Mouse (Mus musculus) embryonic facial prominence, embryonic 13.5 days (tissue): Measurements from ENCODE around the gene St6galnac1. TPM values are rescaled to one million over a fixed set of nuclear protein-coding genes. Genes with fewer than 3 reads are reported as not detected.
A peak's percentile ranks its signal among the peaks of the same experiment; 100 is the strongest.

ENCODE experiments used
- ATAC-seq: fragments of 200-750 bp; cut with Nextera tagmentation; 2 replicates; pipeline ENCODE4 v1.8.0; 2017; ENCODE audit warnings: low read depth; ENCODE audit not compliant: insufficient number of reproducible peaks, insufficient read depth, low FRiP score, low TSS enrichment
- H3K27ac ChIP-seq: fragments of 300-500 bp; sonication (generic); 2 replicates; pipeline ENCODE4 v1.5.1; 2015; ENCODE audit warnings: moderate library complexity, mild to moderate bottlenecking, inconsistent platforms
- H3K27me3 ChIP-seq: fragments of 300-500 bp; sonication (generic); 2 replicates; pipeline ENCODE4 v1.6.1; 2015; ENCODE audit warnings: mild to moderate bottlenecking, inconsistent platforms
- H3K36me3 ChIP-seq: fragments of 300-500 bp; sonication (generic); 2 replicates; pipeline ENCODE4 v1.6.1; 2015; ENCODE audit warnings: mild to moderate bottlenecking, inconsistent platforms
- H3K4me1 ChIP-seq: fragments of 300-500 bp; sonication (generic); 2 replicates; pipeline ENCODE4 v1.6.1; 2015; ENCODE audit warnings: inconsistent platforms
- H3K4me2 ChIP-seq: fragments of 300-500 bp; sonication (generic); 2 replicates; pipeline ENCODE4 v1.6.1; 2015; ENCODE audit warnings: moderate library complexity, mild to moderate bottlenecking, inconsistent platforms
- H3K4me3 ChIP-seq: fragments of 300-500 bp; sonication (generic); 2 replicates; pipeline ENCODE4 v1.5.1; 2015; ENCODE audit warnings: mild to moderate bottlenecking, inconsistent platforms
- H3K9ac ChIP-seq: fragments of 300-500 bp; sonication (generic); 2 replicates; pipeline ENCODE4 v1.6.1; 2015; ENCODE audit warnings: mild to moderate bottlenecking, inconsistent platforms
- H3K9me3 ChIP-seq: fragments of 300-500 bp; sonication (generic); 2 replicates; pipeline ENCODE4 v1.6.1; 2016; ENCODE audit warnings: inconsistent platforms
- WGBS: fragments of 180-500 bp; shearing (Covaris S2); methylation state at CpG from one replicate; pipeline ENCODE4 v1.1.7; 2015; ENCODE audit warnings: mixed read lengths; 5-methylcytosine and 5-hydroxymethylcytosine counted together
- polyA plus RNA-seq: library from polyadenylated mRNA; unstranded; fragments of >200 nt; fragmentation: Nextera tagmentation; extraction: Ambion mirVana; gene quantifications from 2 replicates; pipeline ENCODE4 v1.2.1, GENCODE M21; 2015

Gene St6galnac1
- polyA plus RNA-seq, 1 experiment from 2014 or later: not detected

DNA sequence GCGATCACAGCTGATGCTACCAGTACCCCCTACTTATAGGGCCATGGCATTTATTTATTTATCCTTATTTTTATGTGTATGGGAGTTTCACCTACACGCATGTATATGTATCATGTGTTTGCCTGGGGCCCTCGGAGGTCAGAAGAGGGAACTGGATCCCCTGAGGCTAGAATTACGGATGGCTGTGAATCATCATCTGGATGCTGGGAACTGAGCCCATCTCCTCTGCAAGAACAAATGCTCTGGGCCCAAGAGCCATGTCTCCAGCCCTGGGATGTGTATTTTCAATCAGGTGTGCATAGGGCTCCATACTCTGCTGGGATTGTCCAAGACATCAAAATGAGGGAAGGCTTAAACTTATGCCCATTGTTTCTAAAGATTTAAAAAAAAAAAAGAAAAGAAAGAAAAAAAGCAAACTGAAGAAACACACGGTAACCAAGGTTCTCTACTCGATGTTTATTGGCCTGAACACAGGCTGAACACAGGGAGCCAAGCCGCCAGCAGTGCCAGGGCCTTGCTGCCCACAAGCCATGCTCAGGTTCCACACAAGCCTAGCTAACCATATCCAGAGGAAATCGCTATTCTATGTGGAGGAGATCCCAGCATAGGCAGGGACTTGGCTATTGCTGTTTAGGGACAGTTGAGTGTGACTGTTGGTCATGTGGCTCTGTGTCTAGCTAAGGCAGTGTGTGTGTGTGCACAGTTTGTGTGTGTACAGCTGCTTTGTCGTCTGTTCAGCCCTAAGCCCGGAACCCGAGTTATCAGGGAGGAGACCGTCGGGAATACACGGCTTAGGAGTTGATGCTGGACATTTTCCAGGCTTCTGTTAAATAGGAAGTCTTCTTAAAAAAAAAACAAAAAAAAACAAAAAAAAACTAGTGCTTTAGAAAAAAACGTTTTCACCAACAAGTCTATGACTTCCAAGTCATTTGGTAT lies 31.1 kb upstream of the St6galnac1 start:
- H3K27me3 ChIP-seq: peaks cover 15% of the 10 kb centered on the region; the same call in 1 of the 2 replicates
- H3K27ac ChIP-seq: 0 out of 2 replicates have a peak overlapping the region, but pooled peaks have one; percentile 33
- no peak overlapping the region for H3K4me2 ChIP-seq
- ATAC-seq: no peak
- H3K36me3 ChIP-seq: no peaks in the 10 kb centered on the region
- WGBS: 74% methylated on average over 15 of the region's 15 CpGs
- no peak overlapping the region for H3K4me3 ChIP-seq
- H3K9me3 ChIP-seq: no peaks in the 10 kb centered on the region
- peaks cover 20% of the 10 kb centered on the region for H3K4me1 ChIP-seq
- H3K9ac ChIP-seq: 0 out of 2 replicates have a peak overlapping the region, but pooled peaks have one; percentile 40

DNA sequence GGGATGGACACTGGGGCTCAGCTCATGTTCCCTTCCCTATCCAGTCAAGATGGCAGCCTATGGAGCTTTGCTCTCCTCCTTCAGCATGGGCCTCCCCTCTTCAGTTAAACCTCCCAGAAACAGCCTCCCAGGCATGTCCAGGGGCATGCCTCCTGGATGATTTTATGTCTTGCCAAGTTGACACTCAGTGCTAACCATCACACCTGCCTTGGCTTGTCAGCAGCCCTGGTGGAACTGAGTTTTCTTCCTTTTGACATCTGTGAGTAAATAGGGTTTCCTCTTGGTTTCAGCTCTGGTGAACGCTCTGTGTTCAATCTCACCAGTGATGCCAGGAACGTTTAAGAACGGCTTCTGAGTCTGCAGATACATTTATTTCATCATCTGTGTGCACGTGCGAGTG lies 27.4 kb upstream of the St6galnac1 start:
- no peaks in the 10 kb centered on the region for H3K36me3 ChIP-seq
- no peak overlapping the region for H3K9ac ChIP-seq
- no peak overlapping the region for H3K27ac ChIP-seq
- no peak for ATAC-seq
- H3K27me3 ChIP-seq: no peaks in the 10 kb centered on the region
- peaks cover 11% of the 10 kb centered on the region for H3K4me1 ChIP-seq
- 78% methylated on average over 5 of the region's 5 CpGs for WGBS
- H3K4me2 ChIP-seq: no peak overlapping the region
- no peaks in the 10 kb centered on the region for H3K9me3 ChIP-seq
- no peak overlapping the region for H3K4me3 ChIP-seq

DNA sequence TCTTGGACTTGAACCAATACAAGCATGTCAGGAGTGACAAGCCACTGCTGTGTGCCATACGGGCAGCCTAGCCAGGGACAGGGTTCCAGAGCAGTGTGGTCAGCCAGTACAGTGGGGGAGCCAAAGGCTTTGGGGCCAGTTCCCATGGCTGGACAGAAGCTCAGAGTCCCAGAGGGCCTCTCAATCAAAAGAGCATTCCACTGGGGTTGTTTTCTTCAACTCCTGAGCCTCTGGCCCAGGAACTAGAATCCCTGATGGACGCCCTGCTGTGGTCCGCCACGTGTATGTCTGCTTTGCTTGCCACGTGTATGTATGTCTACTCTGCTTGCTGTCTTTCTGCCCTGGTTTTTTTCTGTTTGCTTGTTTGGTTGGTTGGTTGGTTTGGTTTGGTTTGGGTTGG lies 25.8 kb upstream of the St6galnac1 start:
- H3K9ac ChIP-seq: no peak overlapping the region
- 59% methylated on average over 5 of the region's 5 CpGs for WGBS

DNA sequence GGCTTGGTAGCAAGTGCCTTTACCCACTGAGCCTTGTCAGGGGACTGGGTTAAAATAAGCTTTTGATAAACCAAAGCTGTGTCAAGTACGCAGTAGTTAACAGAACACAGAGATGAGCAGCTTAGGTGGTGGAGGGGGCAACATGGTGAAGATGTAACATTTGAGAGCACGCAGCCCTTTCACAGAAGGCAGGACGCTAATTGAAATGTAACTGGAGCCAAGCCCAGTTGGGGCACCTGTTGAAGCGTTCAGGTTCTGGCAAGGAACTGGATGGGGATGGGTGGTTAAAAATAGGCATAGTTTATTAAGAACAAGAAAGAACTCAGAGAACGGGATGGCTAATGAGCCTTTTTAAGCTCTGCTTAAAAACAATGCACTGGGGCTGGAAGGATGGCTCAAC lies 24.1 kb upstream of the St6galnac1 start:
- 84% methylated on average over 5 of the region's 5 CpGs for WGBS
- no peak for ATAC-seq
- Histone ChIP-seq H3K27ac (no peak overlapping the region), H3K27me3 (no peaks in the 10 kb centered on the region), H3K9me3 (no peaks in the 10 kb centered on the region), H3K4me2 (no peak overlapping the region), H3K9ac (no peak overlapping the region), H3K4me3 (no peak overlapping the region), H3K4me1 (peaks cover 6% of the 10 kb centered on the region; the same call in 1 of the 2 replicates), H3K36me3 (no peaks in the 10 kb centered on the region)

More for the DNA sequence above, 25.8 kb upstream of the St6galnac1 start:
- H3K4me2 ChIP-seq: no peak overlapping the region
- no peak overlapping the region for H3K27ac ChIP-seq
- H3K9me3 ChIP-seq: no peaks in the 10 kb centered on the region
- H3K4me1 ChIP-seq: peaks cover 6% of the 10 kb centered on the region; the same call in 1 of the 2 replicates
- H3K27me3 ChIP-seq: no peaks in the 10 kb centered on the region
- no peaks in the 10 kb centered on the region for H3K36me3 ChIP-seq
- no peak for ATAC-seq
- H3K4me3 ChIP-seq: no peak overlapping the region

DNA sequence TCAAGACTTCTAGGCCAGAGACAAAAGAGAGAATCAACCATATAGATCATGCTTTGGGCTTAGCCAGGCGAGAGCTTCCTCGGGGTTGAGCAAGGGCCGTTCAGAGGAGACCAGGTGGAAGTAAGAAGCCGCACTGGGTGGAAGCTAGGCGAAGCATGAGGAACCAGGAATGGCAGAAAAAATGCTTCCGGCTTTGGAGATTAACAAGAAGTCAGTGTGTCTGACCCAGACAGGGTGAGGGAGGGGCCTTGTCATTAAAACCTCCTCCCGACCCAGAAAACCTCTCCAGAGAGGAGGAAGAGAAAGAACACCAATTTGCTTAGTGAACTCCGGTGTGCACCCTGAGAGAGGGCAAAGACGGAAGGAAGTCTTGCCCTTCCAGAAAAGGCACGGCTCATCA lies 8.9 kb upstream of the St6galnac1 start:
- H3K27me3 ChIP-seq: no peaks in the 10 kb centered on the region
- WGBS: 82% methylated on average over 10 of the region's 10 CpGs

DNA sequence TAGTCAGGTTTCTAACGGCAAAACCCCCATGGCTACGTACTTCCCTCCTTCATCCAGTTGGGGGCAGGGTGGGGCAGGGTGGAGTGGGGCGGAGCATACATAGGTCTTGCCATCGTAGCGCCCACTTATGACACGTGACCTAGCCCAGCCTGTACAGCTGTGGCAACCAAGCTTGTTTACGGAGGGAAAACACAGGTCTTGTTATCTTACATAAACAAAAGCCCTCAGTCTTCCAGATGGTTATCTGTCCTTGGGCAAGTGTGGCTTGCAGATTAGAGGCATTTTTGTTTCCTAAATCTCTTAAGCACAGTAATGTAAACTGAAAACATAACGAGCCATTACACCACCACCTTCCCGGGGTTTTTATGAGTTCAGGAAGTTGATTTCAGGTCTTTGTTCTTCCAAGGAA lies 7.4 kb upstream of the St6galnac1 start:
- H3K4me2 ChIP-seq: no peak overlapping the region
- H3K9me3 ChIP-seq: no peaks in the 10 kb centered on the region
- H3K4me3 ChIP-seq: no peak overlapping the region
- 55% methylated on average over 9 of the region's 9 CpGs for WGBS
- no peak overlapping the region for H3K9ac ChIP-seq
- H3K36me3 ChIP-seq: no peaks in the 10 kb centered on the region
- H3K27ac ChIP-seq: no peak overlapping the region
- H3K4me1 ChIP-seq: peaks cover 12% of the 10 kb centered on the region
- no peaks in the 10 kb centered on the region for H3K27me3 ChIP-seq
- no peak for ATAC-seq

More for the DNA sequence above, 8.9 kb upstream of the St6galnac1 start:
- Histone ChIP-seq H3K36me3 (no peaks in the 10 kb centered on the region), H3K9me3 (no peaks in the 10 kb centered on the region), H3K27ac (no peak overlapping the region), H3K4me3 (no peak overlapping the region), H3K4me1 (peaks cover 12% of the 10 kb centered on the region), H3K4me2 (no peak overlapping the region), H3K9ac (no peak overlapping the region)
- no peak for ATAC-seq

DNA sequence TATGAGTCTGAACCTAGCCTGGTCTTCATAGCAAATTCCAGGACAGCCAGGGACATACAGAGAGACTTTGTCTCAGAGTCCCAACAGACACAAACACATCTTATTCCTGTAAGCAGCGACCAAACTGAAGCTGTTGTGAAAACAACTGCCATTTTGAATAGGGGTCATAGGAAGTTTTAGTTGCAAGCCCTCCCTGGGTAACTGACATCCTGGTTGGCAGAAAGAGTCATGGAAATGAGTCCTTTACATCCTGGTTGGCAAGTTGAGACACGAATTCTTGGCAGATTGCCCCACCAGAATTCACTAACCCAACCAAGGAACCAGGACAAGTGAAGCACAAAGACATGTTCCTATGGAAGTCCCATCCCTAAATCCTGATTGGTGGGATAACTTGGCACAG lies 2.1 kb downstream of the St6galnac1 start:
- Histone ChIP-seq H3K27me3 (no peaks in the 10 kb centered on the region), H3K36me3 (no peaks in the 10 kb centered on the region), H3K27ac (no peak overlapping the region), H3K4me3 (no peak overlapping the region), H3K9ac (no peak overlapping the region), H3K9me3 (no peaks in the 10 kb centered on the region), H3K4me2 (no peak overlapping the region), H3K4me1 (no peaks in the 10 kb centered on the region)
- ATAC-seq: no peak
- 44% methylated on average over 2 of the region's 2 CpGs for WGBS

DNA sequence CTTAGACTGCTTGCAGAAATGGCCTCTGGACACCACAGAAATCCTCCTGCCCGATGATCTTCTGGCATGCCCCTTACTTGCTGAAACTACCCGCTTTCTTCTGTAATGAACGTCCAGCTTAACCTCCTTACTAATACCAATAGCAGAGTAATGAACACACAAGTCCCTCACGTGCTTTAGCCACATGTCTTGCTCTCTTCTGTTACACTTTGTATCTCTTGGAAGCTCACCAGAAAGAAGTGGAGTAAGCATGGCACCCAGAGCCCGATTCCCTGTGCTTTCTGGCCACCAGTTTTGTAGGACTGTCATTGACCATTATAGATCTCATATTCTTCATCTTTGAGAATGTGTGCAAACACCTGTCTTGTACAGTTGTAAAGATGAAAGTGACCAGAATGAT lies 5.4 kb downstream of the St6galnac1 start:
- Histone ChIP-seq H3K4me3 (no peak overlapping the region), H3K27me3 (no peaks in the 10 kb centered on the region), H3K4me1 (no peaks in the 10 kb centered on the region), H3K36me3 (no peaks in the 10 kb centered on the region), H3K9ac (no peak overlapping the region), H3K9me3 (no peaks in the 10 kb centered on the region), H3K27ac (no peak overlapping the region), H3K4me2 (no peak overlapping the region)
- WGBS: 82% methylated on average over 5 of the region's 5 CpGs
- no peak for ATAC-seq

DNA sequence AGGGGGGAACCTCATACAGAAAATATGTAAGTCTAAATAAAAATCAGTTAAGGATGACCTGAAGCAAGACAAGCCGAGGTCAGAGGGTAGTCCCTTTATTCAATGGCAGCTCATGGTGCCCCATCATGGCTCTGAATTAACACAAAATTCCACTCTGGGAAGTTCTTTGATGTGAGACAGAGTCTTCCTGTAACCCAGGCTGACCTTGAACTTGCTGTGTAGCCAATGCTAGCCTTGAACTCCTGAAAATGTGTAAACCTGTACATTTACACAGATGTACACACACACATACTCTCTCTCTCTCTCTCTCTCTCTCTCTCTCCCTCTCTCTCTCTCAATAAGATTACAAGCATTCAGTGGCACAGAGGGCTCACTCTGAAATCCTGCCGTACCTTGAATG lies 10.4 kb downstream of the St6galnac1 start:
- Histone ChIP-seq H3K27ac (no peak overlapping the region), H3K4me1 (no peaks in the 10 kb centered on the region), H3K4me3 (no peak overlapping the region), H3K36me3 (no peaks in the 10 kb centered on the region), H3K9me3 (no peaks in the 10 kb centered on the region), H3K27me3 (no peaks in the 10 kb centered on the region), H3K9ac (no peak overlapping the region), H3K4me2 (no peak overlapping the region)
- no peak for ATAC-seq
- 83% methylated on average over 2 of the region's 2 CpGs for WGBS

DNA sequence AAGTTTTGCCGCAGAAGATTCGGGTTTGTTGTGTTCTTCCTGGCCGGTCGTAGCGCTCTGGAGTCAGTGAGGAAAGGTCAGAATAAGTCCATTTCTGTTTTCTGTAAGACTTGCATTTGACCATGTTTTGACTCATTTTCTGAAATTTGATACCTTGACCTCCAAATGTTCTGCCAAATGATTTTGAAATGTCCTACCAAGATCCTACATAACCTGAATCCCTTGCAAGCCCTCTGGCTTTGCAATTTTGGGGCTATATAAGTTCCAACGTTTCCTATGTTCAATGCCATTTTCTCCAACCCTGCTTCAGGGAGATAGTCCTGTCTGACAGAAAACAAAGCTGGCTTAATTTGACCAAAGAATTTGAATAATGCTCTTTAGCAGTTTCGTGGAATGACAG lies 11.0 kb downstream of the St6galnac1 start:
- H3K27ac ChIP-seq: no peak overlapping the region
- WGBS: 91% methylated on average over 7 of the region's 7 CpGs

DNA sequence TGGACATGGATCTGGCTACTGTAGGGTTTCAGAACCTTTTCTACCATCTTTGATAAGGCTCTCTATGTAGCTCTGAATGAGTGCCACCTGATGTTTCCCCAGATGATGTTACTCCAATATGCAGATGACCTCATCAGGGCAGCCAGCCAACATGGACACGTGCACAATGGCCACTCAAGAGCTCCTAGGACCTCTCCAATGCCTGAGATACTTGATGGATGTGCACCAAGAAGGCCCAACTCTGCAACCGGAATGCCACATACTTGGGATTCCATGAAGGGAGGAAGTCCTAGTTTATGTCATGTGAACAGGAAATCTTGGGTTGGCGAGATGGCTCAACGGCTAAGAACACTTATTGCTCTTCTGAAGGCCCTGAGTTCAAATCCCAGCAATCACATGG lies 20.1 kb downstream of the St6galnac1 start:
- H3K9ac ChIP-seq: no peak overlapping the region
- no peak overlapping the region for H3K4me3 ChIP-seq
- H3K9me3 ChIP-seq: no peaks in the 10 kb centered on the region
- 85% methylated on average over 4 of the region's 4 CpGs for WGBS
- no peaks in the 10 kb centered on the region for H3K27me3 ChIP-seq
- no peak for ATAC-seq
- H3K4me2 ChIP-seq: no peak overlapping the region
- H3K36me3 ChIP-seq: no peaks in the 10 kb centered on the region
- H3K4me1 ChIP-seq: no peaks in the 10 kb centered on the region
- H3K27ac ChIP-seq: no peak overlapping the region

More for the DNA sequence above, 11.0 kb downstream of the St6galnac1 start:
- Histone ChIP-seq H3K9me3 (no peaks in the 10 kb centered on the region), H3K9ac (no peak overlapping the region), H3K27me3 (no peaks in the 10 kb centered on the region), H3K4me1 (no peaks in the 10 kb centered on the region), H3K36me3 (no peaks in the 10 kb centered on the region), H3K4me3 (no peak overlapping the region), H3K4me2 (no peak overlapping the region)
- ATAC-seq: no peak
